Mouse (Mus musculus): ENCODE measurements at regions not wholly inside any gene's neighbourhood (a gene's known extent, or its start where the extent isn't known, plus 50 kb on each side); places are given as distances from the start of the nearest gene placed in this dataset.

- in situ Hi-C loops (cut with MboI): no loop called here
Measured at GRCm38 (mm10) chr1:35961923-35962322, 106.3 kb upstream of the Hs6st1 start.

GRCm38 (mm10) chr1:35968489-35968888 lies 99.7 kb upstream of the Hs6st1 start:
- in situ Hi-C loops (cut with MboI): no loop called here

GRCm38 (mm10) chr1:35971435-35972189 lies 96.6 kb upstream of the Hs6st1 start:
- in situ Hi-C loops (cut with MboI): no loop called here

DNA sequence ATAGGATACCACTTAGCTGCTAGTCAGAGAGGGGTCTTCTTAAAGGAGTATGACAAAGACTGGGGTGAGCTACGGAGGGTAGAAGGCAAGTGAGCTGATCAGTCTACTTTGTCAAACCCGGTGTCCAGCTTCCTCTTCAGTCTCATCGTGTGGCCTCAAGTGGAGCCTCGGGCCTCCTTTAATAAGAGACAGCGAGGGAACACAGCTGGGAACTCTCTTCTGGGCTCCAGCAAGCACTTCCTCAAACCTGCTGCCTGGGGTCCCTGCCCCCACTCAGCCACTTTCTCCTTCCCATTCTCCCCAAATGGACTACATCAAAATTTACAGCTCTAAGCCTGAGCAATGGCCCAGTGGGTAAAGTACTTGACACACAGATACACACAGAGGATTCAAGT lies 96.0 kb upstream of the Hs6st1 start:
- in situ Hi-C loops (cut with MboI): no loop called here

DNA sequence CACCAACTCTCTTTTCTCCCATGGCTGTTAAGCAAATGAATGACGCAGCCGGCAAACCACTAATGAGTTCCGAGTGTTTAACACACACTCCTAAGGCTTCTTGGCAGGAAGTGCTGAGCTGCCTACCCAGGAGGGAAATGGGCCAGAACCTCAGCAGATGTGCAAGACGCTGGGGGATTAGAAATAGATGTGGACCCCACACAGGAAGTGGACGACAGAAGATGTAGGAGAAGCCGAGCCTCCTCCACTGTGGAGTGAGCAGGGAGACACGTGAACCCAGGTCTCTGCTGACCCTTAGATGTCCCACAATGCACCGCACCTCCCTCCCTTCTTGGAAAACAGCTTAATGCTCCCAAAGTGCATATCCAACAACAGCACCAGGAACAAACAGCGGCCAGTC lies 94.8 kb upstream of the Hs6st1 start:
- in situ Hi-C loops (cut with MboI): no loop called here

DNA sequence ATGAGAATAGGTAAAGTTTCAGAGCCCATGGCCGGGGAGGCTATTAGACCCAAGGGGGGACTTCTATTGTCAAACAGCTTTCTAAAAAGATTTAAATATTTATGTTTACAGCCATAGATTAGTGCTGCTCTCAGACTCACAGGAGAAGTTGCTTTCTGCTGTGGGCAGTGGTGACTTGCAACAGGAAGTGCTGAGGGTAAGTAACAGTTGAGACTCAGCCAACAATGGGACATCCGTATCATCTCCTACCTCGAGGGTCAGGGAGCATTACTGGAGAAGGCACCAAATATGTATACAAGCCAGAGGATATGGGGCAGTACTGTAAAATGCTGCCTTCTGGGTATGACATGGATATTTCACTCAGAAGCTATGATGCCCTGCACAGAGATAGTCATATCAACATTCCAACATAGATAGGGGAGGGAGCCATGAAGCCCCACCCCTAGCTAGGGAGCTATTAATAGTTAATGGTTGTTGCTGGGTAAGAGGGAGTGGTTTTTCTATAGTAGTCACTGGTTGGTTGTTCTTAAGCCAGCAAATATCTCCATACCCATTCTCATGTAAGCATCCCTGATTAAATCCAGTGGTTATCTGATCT lies 92.5 kb upstream of the Hs6st1 start:
- in situ Hi-C loops (cut with MboI): no loop called here

DNA sequence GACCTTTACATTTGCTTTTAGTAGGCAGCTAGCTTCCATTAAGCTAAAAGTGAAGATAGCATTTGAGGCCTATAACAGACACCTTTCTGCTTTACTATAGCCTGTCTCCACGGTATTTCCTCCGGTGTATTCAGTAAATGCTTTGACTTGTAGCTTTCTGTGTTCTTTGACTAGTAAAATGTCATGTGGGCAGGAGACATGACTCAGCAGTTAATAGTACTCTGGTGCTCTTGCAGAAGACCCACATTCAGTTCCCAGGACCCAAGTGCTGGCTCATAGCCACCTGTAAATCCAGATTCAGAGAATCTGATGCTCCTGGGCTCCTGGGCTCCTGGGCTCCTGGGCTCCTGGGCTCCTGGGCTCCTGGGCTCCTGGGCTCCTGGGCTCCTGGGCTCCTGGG lies 91.7 kb upstream of the Hs6st1 start:
- in situ Hi-C loops (cut with MboI): no loop called here

GRCm38 (mm10) chr1:35978116-35978515 lies 90.1 kb upstream of the Hs6st1 start:
- in situ Hi-C loops (cut with MboI): no loop called here

- in situ Hi-C loops (cut with MboI): no loop called here
Measured at GRCm38 (mm10) chr1:35978766-35979165, 89.4 kb upstream of the Hs6st1 start.

DNA sequence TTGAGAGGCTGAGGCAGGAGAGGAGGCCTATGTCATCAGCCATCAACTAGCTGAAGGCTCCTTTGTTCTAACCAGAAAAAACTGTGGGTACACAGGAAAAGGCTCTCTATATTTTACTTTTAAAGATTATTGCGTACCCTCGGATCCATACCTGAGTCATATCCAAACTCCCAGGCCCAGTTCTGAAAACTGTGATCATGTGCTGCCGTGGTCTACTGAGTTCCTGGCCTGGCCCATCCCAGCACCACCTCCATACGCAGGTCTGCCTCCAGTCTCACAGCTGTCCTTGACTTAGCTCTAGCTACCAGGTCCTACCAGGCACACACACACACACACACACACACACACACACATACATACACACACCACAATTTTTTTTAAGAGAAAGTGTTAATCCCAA lies 87.0 kb upstream of the Hs6st1 start:
- in situ Hi-C loops (cut with MboI): no loop called here

DNA sequence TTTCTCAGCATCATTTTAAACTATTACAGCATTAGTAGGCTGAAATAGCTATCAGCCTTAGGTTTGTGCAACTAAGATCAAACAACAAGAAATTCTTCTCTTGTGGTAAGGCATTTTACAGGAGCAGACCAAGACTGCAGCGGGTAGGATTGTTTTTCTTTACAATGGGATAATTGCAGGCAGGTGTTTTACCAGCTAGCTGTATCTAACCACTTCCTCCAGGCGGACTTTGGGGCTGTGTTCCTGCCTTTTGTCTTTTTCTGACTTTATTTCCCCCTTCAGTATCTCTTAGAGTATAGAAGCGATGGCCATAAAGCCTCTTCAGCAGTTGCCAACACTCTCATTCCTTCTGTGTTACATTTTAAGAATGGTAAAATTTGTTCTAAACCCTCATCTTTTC lies 84.8 kb upstream of the Hs6st1 start:
- in situ Hi-C loops (cut with MboI): no loop called here

DNA sequence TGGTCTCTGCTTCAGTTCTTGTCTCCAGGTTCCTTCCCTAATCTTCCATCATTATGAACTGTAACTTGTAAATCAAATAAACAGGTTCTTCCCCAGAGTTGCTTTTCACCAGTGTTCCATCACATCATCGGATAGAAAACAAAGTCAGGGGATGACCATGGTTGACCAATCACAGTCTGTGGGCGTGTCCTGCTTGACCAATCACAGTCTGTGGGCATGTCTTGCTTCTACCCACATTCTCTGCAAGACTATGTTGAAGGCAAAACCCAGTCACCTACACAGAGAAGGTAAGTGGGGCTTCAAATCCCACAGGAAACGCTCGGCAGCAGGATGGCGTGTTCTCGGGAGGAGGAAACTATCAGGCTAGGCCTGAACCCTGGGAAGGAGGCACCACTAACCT lies 82.9 kb upstream of the Hs6st1 start:
- in situ Hi-C loops (cut with MboI): no loop called here

- in situ Hi-C loops (cut with MboI): no loop called here
Measured at GRCm38 (mm10) chr1:35986666-35987065, 81.5 kb upstream of the Hs6st1 start.

DNA sequence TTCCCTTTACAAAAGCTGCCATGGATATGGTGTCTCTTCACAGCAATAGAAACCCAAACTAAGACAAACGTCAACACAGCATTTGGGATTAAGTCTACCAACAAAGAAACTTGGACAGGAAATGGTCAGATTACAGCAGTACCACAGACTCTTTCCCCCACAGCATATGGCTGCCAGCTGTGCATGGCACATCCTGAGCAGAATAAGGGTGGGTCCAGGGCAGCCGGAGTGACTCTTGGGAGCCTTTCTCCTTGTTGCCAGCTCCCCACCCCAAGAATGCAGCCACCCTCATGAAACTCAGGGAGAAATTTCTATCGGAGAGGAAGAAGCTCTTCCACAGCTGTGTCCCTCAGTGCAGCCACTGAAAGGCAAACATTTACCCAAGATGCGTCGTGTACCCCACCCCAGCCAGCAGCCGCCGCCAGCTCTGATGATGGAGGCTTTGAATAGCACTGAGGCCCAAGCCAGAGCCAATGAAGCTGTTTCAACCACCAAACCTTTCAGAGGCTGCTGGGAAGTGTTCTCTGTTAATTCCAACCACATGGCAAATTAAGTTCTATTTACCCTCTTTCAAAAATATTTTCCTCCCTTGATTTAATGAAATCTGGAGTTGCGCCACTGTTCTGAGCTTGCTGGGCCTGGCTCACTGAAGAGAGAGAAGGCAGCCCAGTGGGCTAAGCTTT lies 75.8 kb upstream of the Hs6st1 start:
- in situ Hi-C loops (cut with MboI): no loop called here

DNA sequence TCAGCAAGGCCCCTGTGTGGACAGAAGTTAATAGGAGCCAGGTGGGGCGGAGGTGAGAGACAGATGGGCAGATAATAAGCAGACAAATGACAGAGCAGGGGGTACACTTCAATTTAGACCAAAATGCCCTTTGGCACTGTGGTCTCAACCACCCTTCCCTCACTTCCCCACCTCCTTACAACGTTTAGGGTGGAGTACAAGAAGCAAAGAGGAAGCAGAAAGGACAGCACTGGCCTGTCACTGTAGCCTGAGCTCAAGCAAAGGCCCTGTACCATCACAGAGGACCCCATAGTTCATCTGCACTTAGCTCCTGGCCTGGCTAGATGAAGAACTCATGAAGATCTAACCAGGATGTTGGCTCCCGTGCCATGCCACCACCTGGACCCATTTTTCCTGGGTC lies 75.3 kb upstream of the Hs6st1 start:
- in situ Hi-C loops (cut with MboI): no loop called here

DNA sequence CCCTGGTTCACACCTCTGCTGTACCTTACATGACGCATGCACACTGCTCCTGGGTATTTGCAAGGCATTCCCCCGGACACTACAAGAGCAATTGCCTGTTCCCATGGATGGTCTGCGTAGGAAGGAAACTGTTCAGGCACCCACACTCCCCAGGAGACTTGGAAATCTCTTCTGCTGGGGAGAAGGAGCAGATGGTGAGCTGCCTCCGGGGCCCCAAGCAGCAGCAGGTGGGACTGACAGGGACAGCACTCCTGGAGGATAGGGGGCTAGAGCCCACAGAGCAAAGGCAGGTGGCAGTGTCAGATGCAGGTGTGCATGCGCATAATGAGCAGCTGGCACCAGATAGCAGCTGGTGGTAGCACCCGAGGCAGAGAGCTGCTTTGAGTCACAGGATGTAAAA lies 72.5 kb upstream of the Hs6st1 start:
- in situ Hi-C loops (cut with MboI): no loop called here

DNA sequence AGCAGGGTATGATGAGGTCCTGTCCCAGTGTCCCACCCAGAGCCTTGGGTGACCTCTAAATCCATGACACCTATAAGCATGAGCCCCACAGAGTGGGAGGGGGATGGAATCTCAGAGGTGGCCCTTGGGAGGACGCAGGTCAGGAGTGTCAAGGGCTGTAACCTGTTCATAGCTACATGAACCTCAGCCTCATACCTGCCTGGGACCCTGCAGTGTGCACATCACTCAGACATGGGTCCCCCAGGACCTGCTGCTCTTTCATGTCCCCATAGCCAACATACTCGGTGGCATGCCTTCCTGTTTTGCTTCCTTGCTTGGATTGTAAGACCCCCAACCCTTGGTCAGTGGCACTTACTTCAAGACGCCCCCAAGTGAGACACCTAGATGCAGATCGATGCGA lies 66.9 kb upstream of the Hs6st1 start:
- in situ Hi-C loops (cut with MboI): no loop called here

GRCm38 (mm10) chr1:36001821-36002220 lies 66.4 kb upstream of the Hs6st1 start:
- in situ Hi-C loops (cut with MboI): no loop called here

DNA sequence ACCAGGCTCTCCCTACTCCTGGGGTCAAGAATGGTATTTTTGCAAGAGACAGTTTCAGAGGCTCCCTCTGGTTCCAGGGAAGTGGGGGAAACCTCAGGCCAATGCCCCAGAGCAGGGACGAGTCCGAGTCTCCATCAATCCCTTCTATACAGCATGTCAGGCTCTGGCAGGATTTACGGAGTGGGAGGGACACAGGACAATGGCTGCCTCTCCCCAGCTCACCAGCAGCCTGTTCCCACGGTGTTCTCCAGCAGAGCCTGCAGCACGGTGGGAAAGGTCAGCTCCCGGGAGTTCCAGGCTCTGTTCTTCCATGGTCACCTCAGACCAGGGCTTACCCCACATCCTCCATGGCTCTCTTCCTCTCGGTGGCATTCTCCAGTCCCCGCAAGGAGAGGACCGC lies 64.6 kb upstream of the Hs6st1 start:
- in situ Hi-C loops (cut with MboI): no loop called here

GRCm38 (mm10) chr1:36008598-36008997 lies 59.6 kb upstream of the Hs6st1 start:
- in situ Hi-C loops (cut with MboI): no loop called here

DNA sequence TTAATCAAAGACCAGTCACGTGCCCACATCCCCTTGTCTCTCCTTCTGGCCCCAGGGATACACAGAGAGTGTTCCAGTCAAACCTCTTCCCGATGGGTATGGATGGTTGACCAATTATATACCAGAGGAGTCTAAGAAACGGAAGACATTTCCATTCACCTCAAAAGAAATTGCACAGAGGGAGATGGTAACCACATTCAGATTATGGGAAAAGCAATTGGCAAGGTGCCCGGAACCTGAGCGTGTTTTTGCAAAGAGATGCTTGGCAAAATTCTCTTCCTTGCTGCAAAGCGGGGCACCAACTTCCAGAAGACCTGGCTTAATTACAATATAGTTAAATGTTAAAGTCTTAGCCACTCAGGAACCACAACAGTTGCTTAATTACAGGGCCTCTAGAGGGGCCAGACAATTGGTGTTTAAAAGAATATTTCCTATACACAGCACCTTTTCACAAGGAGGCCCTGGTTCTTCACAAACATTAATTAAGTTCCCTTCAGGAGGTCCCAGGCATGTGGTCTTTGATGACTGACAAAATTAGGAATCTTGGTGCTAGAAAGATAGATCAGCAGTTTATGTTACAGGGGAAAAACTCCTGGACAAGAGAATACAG lies 59.1 kb upstream of the Hs6st1 start:
- in situ Hi-C loops (cut with MboI): no loop called here

- in situ Hi-C loops (cut with MboI): no loop called here
Measured at GRCm38 (mm10) chr1:36010151-36010550, 58.0 kb upstream of the Hs6st1 start.

DNA sequence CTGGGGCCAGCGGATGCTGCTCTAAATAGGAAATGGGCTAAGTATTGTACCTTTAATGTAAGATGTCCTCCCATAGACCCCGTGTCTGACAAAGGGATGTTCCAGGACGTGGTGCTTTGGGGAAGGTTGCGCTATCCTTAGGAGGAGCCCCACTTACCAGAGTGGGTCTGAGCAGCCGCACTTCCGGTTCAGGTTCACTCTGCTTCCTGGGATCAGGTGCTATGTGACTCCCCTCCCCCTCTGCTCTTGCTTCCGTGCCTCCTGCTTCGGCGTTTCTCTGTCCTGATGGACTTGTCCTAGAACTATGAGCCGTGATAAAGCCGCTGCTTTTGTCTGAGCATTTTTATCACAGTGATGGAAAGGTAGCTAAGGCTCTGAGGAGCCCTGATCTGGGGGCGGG lies 57.4 kb upstream of the Hs6st1 start:
- in situ Hi-C loops (cut with MboI): no loop called here
